In the genomic region with DNA sequence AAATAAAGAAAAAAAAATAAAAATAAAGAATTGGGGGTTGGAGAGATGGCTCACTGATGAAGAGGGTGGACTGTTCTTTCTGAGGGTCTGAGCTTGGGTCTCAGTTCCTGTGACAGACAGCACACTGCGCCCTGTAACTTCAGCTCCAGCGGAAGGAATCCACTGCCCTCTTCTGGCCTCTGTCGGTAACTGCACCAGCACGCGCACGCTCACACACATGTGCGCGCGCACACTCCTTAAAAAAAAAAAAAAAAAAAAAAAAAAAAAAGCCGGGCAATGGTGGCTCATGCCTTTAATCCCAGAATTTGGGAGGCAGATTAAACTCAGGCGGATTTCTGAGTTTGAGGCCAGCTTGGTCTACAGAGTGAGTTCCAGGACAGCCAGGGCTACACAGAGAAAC, we compare ENCODE assay signal across 9 mouse cellular contexts. TPM values are rescaled to one million over a fixed set of nuclear protein-coding genes. Genes with fewer than 3 reads are reported as not detected.
DNase-seq lines count a peak whose midpoint lies in the region; ATAC-seq and TF ChIP-seq lines count a peak whose summit lies in the region.
"Had no signal": no experiment of that assay in that cellular context is flagged by ENCODE, and none has a peak within 500 bp of the region (broad histone marks: within the 10 kb centered on the region; RNA-seq: fewer than 3 reads in every experiment).

No protein-coding gene starts in this region.

- peaks cover 8% of the 10 kb centered on the region for H3K4me1 ChIP-seq in hindbrain, embryonic 10.5 days (replicated peaks)
- H3K4me1 ChIP-seq in hindbrain, embryonic 16.5 days (ENCODE audit: control insufficient read depth, insufficient read depth, low read depth, low read length): no peaks in the 10 kb centered on the region
- H3K4me1 ChIP-seq in embryonic fibroblast, embryonic 13.5 days (ENCODE audit: control insufficient read depth, insufficient read depth, low read length): no peaks in the 10 kb centered on the region
- H3K4me1 ChIP-seq: embryonic facial prominence, embryonic 13.5 days had no signal

- no peaks in the 10 kb centered on the region for H3K27me3 ChIP-seq in hindbrain, embryonic 10.5 days (ENCODE audit: insufficient read depth, poor library complexity, severe bottlenecking)
- no peaks in the 10 kb centered on the region for H3K27me3 ChIP-seq in hindbrain, embryonic 16.5 days (replicated peaks; ENCODE audit: control insufficient read depth, insufficient read depth, low read length)
- H3K27me3 ChIP-seq: embryonic facial prominence, embryonic 13.5 days had no signal

- peak; percentile 34 for DNase-seq in hindbrain, embryonic 10.5 days (ENCODE audit: low spot score)
- peak; percentile 25 for DNase-seq in thymus, postnatal 14 days
- no peak for DNase-seq in thymus, postnatal 25 days
- DNase-seq in testis, postnatal 14 days (ENCODE audit: low spot score): peak; percentile 70
- no peak for DNase-seq in left cerebral cortex, postnatal 10 days (ENCODE audit: extremely low spot score in 1 of 2, low spot score in 2 of 2)
- no peak for DNase-seq in layer of hippocampus, postnatal 36 days

- 0 out of 2 replicates have a peak, but pooled peaks have one; percentile 34 for TF ChIP-seq CTCF in embryonic fibroblast, embryonic 13.5 days (IDR thresholded peaks at IDR 0.05; ENCODE audit: borderline replicate concordance, insufficient read depth, low read length)

- no peak overlapping the region for H3K27ac ChIP-seq in hindbrain, embryonic 10.5 days
- no peak overlapping the region for H3K27ac ChIP-seq in hindbrain, embryonic 16.5 days (ENCODE audit: low read depth, low read length)
- no peak overlapping the region for H3K27ac ChIP-seq in embryonic fibroblast, embryonic 13.5 days (ENCODE audit: insufficient read depth, low read length)
- H3K27ac ChIP-seq: embryonic facial prominence, embryonic 13.5 days had no signal

- H3K4me2 ChIP-seq in hindbrain, embryonic 16.5 days (ENCODE audit: low read length): no peak overlapping the region

- intact Hi-C loops in left cerebral cortex, postnatal 10 days (cut with DNase I): no loop called here

- no peak for ATAC-seq in hindbrain, embryonic 16.5 days

- H3K4me3 ChIP-seq in hindbrain, embryonic 10.5 days: no peak overlapping the region
- no peak overlapping the region for H3K4me3 ChIP-seq in hindbrain, embryonic 16.5 days (ENCODE audit: low read length)
- H3K4me3 ChIP-seq in embryonic fibroblast, embryonic 13.5 days (ENCODE audit: insufficient read depth, low read length): no peak overlapping the region
- H3K4me3 ChIP-seq: embryonic facial prominence, embryonic 13.5 days had no signal

- 48% methylated on average over 11 of the region's 11 CpGs for WGBS in hindbrain, embryonic 10.5 days
- WGBS in hindbrain, embryonic 16.5 days: 47% methylated on average over 11 of the region's 11 CpGs

- TF ChIP-seq POLR2A in embryonic fibroblast, embryonic 13.5 days (IDR thresholded peaks at IDR 0.05; ENCODE audit: low read depth, low read length): no peak

- H3K36me3 ChIP-seq in hindbrain, embryonic 10.5 days: no peaks in the 10 kb centered on the region
- H3K36me3 ChIP-seq in hindbrain, embryonic 16.5 days (ENCODE audit: control insufficient read depth, insufficient read depth, low read length): no peaks in the 10 kb centered on the region
- H3K36me3 ChIP-seq: embryonic facial prominence, embryonic 13.5 days had no signal

- no peak overlapping the region for H3K9ac ChIP-seq in hindbrain, embryonic 16.5 days (ENCODE audit: low read depth, low read length)
- H3K9ac ChIP-seq: embryonic facial prominence, embryonic 13.5 days had no signal

- no peaks in the 10 kb centered on the region for H3K9me3 ChIP-seq in hindbrain, embryonic 10.5 days
- H3K9me3 ChIP-seq in hindbrain, embryonic 16.5 days (ENCODE audit: control insufficient read depth, low read length): no peaks in the 10 kb centered on the region
- H3K9me3 ChIP-seq: embryonic facial prominence, embryonic 13.5 days had no signal

RNA-seq across cellular contexts. Expression of gene Zfp64, which starts 24.4 kb away (rescaled TPM):
- polyA plus RNA-seq in hindbrain, embryonic 10.5 days (2016; fragmentation: Nextera tagmentation; extraction: Ambion mirVana): 39.9 and 41.3 TPM in 2 replicates
- 30.8 and 35.0 TPM in 2 replicates for polyA plus RNA-seq in hindbrain, embryonic 16.5 days (2015; fragmentation: Nextera tagmentation; extraction: Ambion mirVana)
- 14.7 and 23.1 TPM in 2 replicates for polyA plus RNA-seq in embryonic fibroblast, embryonic 13.5 days (2011; ENCODE audit: insufficient read length, low read depth, missing spikeins)
- total RNA-seq in left cerebral cortex, postnatal 10 days (2021): 10 to 100 TPM; 19.1 to 19.5 TPM
- 10 to 100 TPM; 15.8 to 16.0 TPM for total RNA-seq in layer of hippocampus, postnatal 36 days (2021)

Comparison
In these comparisons a context has a peak if more than half of its experiments do, and no peak if none do; other contexts are left out.
1. DNase-seq: peak in hindbrain, embryonic 10.5 days (single experiment), thymus, postnatal 14 days (single experiment) and testis, postnatal 14 days (single experiment); none in thymus, postnatal 25 days (single experiment), left cerebral cortex, postnatal 10 days (0 of 2) and layer of hippocampus, postnatal 36 days (0 of 2).